Mouse (Mus musculus) neural tube, embryonic 14.5 days (tissue): Measurements from ENCODE around the gene Pygm. TPM values are rescaled to one million over a fixed set of nuclear protein-coding genes. Genes with fewer than 3 reads are reported as not detected.

Experiments
- ATAC-seq: fragments of 200-750 bp; cut with Nextera tagmentation; 2 replicates; pipeline ENCODE4 v1.8.0; 2017; ENCODE audit warnings: low read depth, mild to moderate bottlenecking, moderate TSS enrichment, moderate library complexity
- H3K27ac ChIP-seq: fragments of 300-500 bp; sonication (generic); 2 replicates; pipeline ENCODE4 v1.5.1; 2014; ENCODE audit warnings: low read depth, mild to moderate bottlenecking, control low read depth, low read length, moderate library complexity, mixed read lengths
- H3K27me3 ChIP-seq: fragments of 300-500 bp; sonication (generic); 2 replicates; pipeline ENCODE4 v1.6.1; 2014; ENCODE audit warnings: low read length; ENCODE audit not compliant: control insufficient read depth, insufficient read depth
- H3K36me3 ChIP-seq: fragments of 300-500 bp; sonication (generic); 2 replicates; pipeline ENCODE4 v1.6.1; 2014; ENCODE audit warnings: low read length, mixed read lengths; ENCODE audit not compliant: control insufficient read depth, insufficient read depth
- H3K4me1 ChIP-seq: fragments of 300-500 bp; sonication (generic); 2 replicates; pipeline ENCODE4 v1.6.1; 2014; ENCODE audit warnings: low read length; ENCODE audit not compliant: control insufficient read depth, insufficient read depth
- H3K4me2 ChIP-seq: fragments of 300-500 bp; sonication (generic); 2 replicates; pipeline ENCODE4 v1.6.1; 2014; ENCODE audit warnings: mild to moderate bottlenecking, low read depth, low read length, control low read depth
- H3K4me3 ChIP-seq: fragments of 300-500 bp; sonication (generic); 2 replicates; pipeline ENCODE4 v1.5.1; 2014; ENCODE audit warnings: low read depth, low read length, control low read depth, mixed read lengths
- H3K9ac ChIP-seq: fragments of 300-500 bp; sonication (generic); replicated peaks from 2 replicates; pipeline ENCODE4 v1.6.1; 2014; ENCODE audit warnings: low read depth, mild to moderate bottlenecking, control low read depth, low read length, mixed read lengths
- H3K9me3 ChIP-seq: fragments of 300-500 bp; sonication (generic); 2 replicates; pipeline ENCODE4 v1.6.1; 2016; ENCODE audit warnings: low read length; ENCODE audit not compliant: control insufficient read depth
- WGBS: fragments of 180-500 bp; shearing (Covaris S2); extraction: QIAGEN DNeasy Blood & Tissue Kit; methylation state at CpG from one replicate; pipeline ENCODE4 v1.1.7; 2014; 5-methylcytosine and 5-hydroxymethylcytosine counted together
- polyA plus RNA-seq: library from polyadenylated mRNA; unstranded; fragments of >200 nt; fragmentation: Nextera tagmentation; extraction: Ambion mirVana; gene quantifications from 2 replicates; pipeline ENCODE4 v1.2.1, GENCODE M21; 2014

Gene Pygm
- polyA plus RNA-seq, 1 experiment from 2014 or later = 4.3 TPM

- WGBS = 52% methylated on average over 9 of the region's 9 CpGs
- Histone ChIP-seq H3K27me3 (no peaks in the 10 kb centered on the region), H3K27ac (no peak overlapping the region), H3K4me1 (no peaks in the 10 kb centered on the region), H3K36me3 (peaks cover 22% of the 10 kb centered on the region), H3K4me3 (no peak overlapping the region), H3K9ac (no peak overlapping the region), H3K4me2 (no peak overlapping the region), H3K9me3 (no peaks in the 10 kb centered on the region)
- ATAC-seq = no peak
These were observed 35.5 kb upstream of the Pygm start for GRCm38 (mm10) chr19:6348717-6349116.

GRCm38 (mm10) chr19:6349215-6349983 lies 34.8 kb upstream of the Pygm start:
- H3K9me3 ChIP-seq = no peaks in the 10 kb centered on the region
- peaks cover 22% of the 10 kb centered on the region for H3K36me3 ChIP-seq
- no peaks in the 10 kb centered on the region for H3K4me1 ChIP-seq
- no peak for ATAC-seq
- no peak overlapping the region for H3K9ac ChIP-seq
- no peak overlapping the region for H3K4me3 ChIP-seq
- no peak overlapping the region for H3K4me2 ChIP-seq
- H3K27ac ChIP-seq = no peak overlapping the region
- H3K27me3 ChIP-seq = no peaks in the 10 kb centered on the region
- WGBS = 31% methylated on average over 14 of the region's 14 CpGs

- no peak for ATAC-seq
- H3K27ac ChIP-seq = no peak overlapping the region
- 74% methylated on average over 14 of the region's 14 CpGs for WGBS
These were observed 32.6 kb upstream of the Pygm start for GRCm38 (mm10) chr19:6351431-6352106.

GRCm38 (mm10) chr19:6352107-6352505 lies 32.1 kb upstream of the Pygm start:
- Histone ChIP-seq H3K9me3 (no peaks in the 10 kb centered on the region), H3K4me3 (no peak overlapping the region), H3K4me1 (no peaks in the 10 kb centered on the region), H3K27ac (no peak overlapping the region), H3K27me3 (no peaks in the 10 kb centered on the region), H3K9ac (no peak overlapping the region), H3K36me3 (peaks cover 3% of the 10 kb centered on the region; the same call in 1 of the 2 replicates), H3K4me2 (no peak overlapping the region)
- ATAC-seq = no peak
- WGBS = 87% methylated on average over 2 of the region's 2 CpGs

More at GRCm38 (mm10) chr19:6351431-6352106, 32.6 kb upstream of the Pygm start:
- Histone ChIP-seq H3K36me3 (peaks cover 7% of the 10 kb centered on the region), H3K4me1 (no peaks in the 10 kb centered on the region), H3K27me3 (no peaks in the 10 kb centered on the region), H3K9ac (no peak overlapping the region), H3K4me3 (no peak overlapping the region), H3K9me3 (no peaks in the 10 kb centered on the region), H3K4me2 (no peak overlapping the region)

GRCm38 (mm10) chr19:6354030-6354429 lies 30.2 kb upstream of the Pygm start:
- no peak overlapping the region for H3K9ac ChIP-seq
- 82% methylated on average over 7 of the region's 7 CpGs for WGBS
- no peaks in the 10 kb centered on the region for H3K9me3 ChIP-seq
- no peak overlapping the region for H3K4me3 ChIP-seq
- no peaks in the 10 kb centered on the region for H3K27me3 ChIP-seq
- no peaks in the 10 kb centered on the region for H3K4me1 ChIP-seq
- H3K36me3 ChIP-seq = peaks cover 3% of the 10 kb centered on the region; the same call in 1 of the 2 replicates
- H3K4me2 ChIP-seq = no peak overlapping the region
- no peak overlapping the region for H3K27ac ChIP-seq
- ATAC-seq = no peak

GRCm38 (mm10) chr19:6361291-6361690 lies 22.9 kb upstream of the Pygm start:
- no peak overlapping the region for H3K4me2 ChIP-seq
- peaks cover 17% of the 10 kb centered on the region for H3K4me1 ChIP-seq
- no peak overlapping the region for H3K9ac ChIP-seq
- no peak overlapping the region for H3K4me3 ChIP-seq
- no peaks in the 10 kb centered on the region for H3K9me3 ChIP-seq
- ATAC-seq = no peak
- WGBS = 92% methylated on average over 3 of the region's 3 CpGs
- H3K27ac ChIP-seq = no peak overlapping the region
- H3K27me3 ChIP-seq = peaks cover 3% of the 10 kb centered on the region; the same call in 1 of the 2 replicates
- peaks cover 12% of the 10 kb centered on the region for H3K36me3 ChIP-seq

GRCm38 (mm10) chr19:6363091-6363410 lies 21.1 kb upstream of the Pygm start:
- Histone ChIP-seq H3K36me3 (peaks cover 30% of the 10 kb centered on the region), H3K9ac (0 out of 2 replicates have a peak overlapping the region, but pooled peaks have one; percentile 99), H3K4me3 (peak overlapping the region; percentile 100), H3K4me2 (peak overlapping the region; percentile 44), H3K9me3 (no peaks in the 10 kb centered on the region), H3K4me1 (peaks cover 17% of the 10 kb centered on the region), H3K27ac (peak overlapping the region; percentile 99), H3K27me3 (peaks cover 3% of the 10 kb centered on the region; the same call in 1 of the 2 replicates)
- under 1% methylated on average over 11 of the region's 11 CpGs for WGBS
- no peak for ATAC-seq

- Histone ChIP-seq H3K9ac (peak within 1 kb of the TSS; percentile 99), H3K4me1 (peaks cover 17% of the 10 kb centered on the region), H3K4me2 (peak within 1 kb of the TSS; percentile 97), H3K27ac (peak within 1 kb of the TSS; percentile 99), H3K36me3 (peaks cover 35% of the 10 kb centered on the region), H3K9me3 (no peaks in the 10 kb centered on the region), H3K27me3 (peaks cover 3% of the 10 kb centered on the region; the same call in 1 of the 2 replicates), H3K4me3 (peak within 1 kb of the TSS; percentile 100)
- under 1% methylated on average over 79 of the region's 85 CpGs for WGBS
- peak; percentile 98 for ATAC-seq
These were observed 20.6 kb upstream of the Pygm start, which contains the start of gene Sf1 for GRCm38 (mm10) chr19:6363411-6364240. Gene Sf1, plus strand, starts transcription at chr19:6363690.
